Mouse (Mus musculus): ENCODE measurements at regions not wholly inside any gene's neighbourhood (a gene's known extent, or its start where the extent isn't known, plus 50 kb on each side); places are given as distances from the start of the nearest gene placed in this dataset.
A peak's percentile ranks its signal among the peaks of the same experiment; 100 is the strongest.

GRCm38 (mm10) chr15:63648142-63648989 lies 196.6 kb downstream of the Gsdmc2 start:
- H3K27ac ChIP-seq (replicated peaks; ENCODE audit: insufficient read depth, low read depth, low read length), result no peak overlapping the region
- no peak overlapping the region for H3K4me3 ChIP-seq (ENCODE audit: insufficient read depth, low read depth, low read length)
- no peak for DNase-seq (ENCODE audit: extremely low read depth, low read depth, low spot score)
- H3K9ac ChIP-seq (ENCODE audit: low read depth, low read length), result no peak overlapping the region
- no peaks in the 10 kb centered on the region for H3K79me2 ChIP-seq (ENCODE audit: control insufficient read depth, insufficient read depth, low read length)
- no peaks in the 10 kb centered on the region for H3K36me3 ChIP-seq (ENCODE audit: control insufficient read depth, insufficient read depth, low read length)
- H3K27me3 ChIP-seq (ENCODE audit: control insufficient read depth, insufficient read depth, low read length), result no peaks in the 10 kb centered on the region
- whole genome bisulfite sequencing, result 81% methylated on average over 12 of the region's 12 CpGs
- TF ChIP-seq POLR2A (IDR thresholded peaks at IDR 0.05; ENCODE audit: extremely low read depth, insufficient read depth, low read length) (no peak), CTCF (IDR thresholded peaks at IDR 0.05; ENCODE audit: low read depth, low read length) (no peak)
- 0 out of 2 replicates have a peak, but pooled peaks cover 2% of the 10 kb centered on the region for H3K4me1 ChIP-seq (ENCODE audit: control insufficient read depth, insufficient read depth, low read length)

- no peaks in the 10 kb centered on the region for H3K27me3 ChIP-seq (ENCODE audit: control insufficient read depth, insufficient read depth, low read length)
- H3K4me3 ChIP-seq (ENCODE audit: insufficient read depth, low read depth, low read length), result no peak overlapping the region
- TF ChIP-seq POLR2A (IDR thresholded peaks at IDR 0.05; ENCODE audit: extremely low read depth, insufficient read depth, low read length) (no peak), CTCF (IDR thresholded peaks at IDR 0.05; ENCODE audit: low read depth, low read length) (no peak)
- DNase-seq (ENCODE audit: extremely low read depth, low read depth, low spot score), result no peak
- H3K79me2 ChIP-seq (ENCODE audit: control insufficient read depth, insufficient read depth, low read length), result no peaks in the 10 kb centered on the region
- H3K36me3 ChIP-seq (ENCODE audit: control insufficient read depth, insufficient read depth, low read length), result no peaks in the 10 kb centered on the region
- H3K27ac ChIP-seq (replicated peaks; ENCODE audit: insufficient read depth, low read depth, low read length), result no peak overlapping the region
- H3K4me1 ChIP-seq (ENCODE audit: control insufficient read depth, insufficient read depth, low read length), result no peaks in the 10 kb centered on the region
- no peak overlapping the region for H3K9ac ChIP-seq (ENCODE audit: low read depth, low read length)
Observed at GRCm38 (mm10) chr15:63624814-63625213, 220.2 kb downstream of the Gsdmc2 start.

GRCm38 (mm10) chr15:63624249-63624648 lies 220.7 kb downstream of the Gsdmc2 start:
- no peak overlapping the region for H3K4me3 ChIP-seq (ENCODE audit: insufficient read depth, low read depth, low read length)
- WGBS, result 85% methylated on average over 2 of the region's 2 CpGs
- TF ChIP-seq POLR2A (IDR thresholded peaks at IDR 0.05; ENCODE audit: extremely low read depth, insufficient read depth, low read length), result no peak
- no peak for TF ChIP-seq CTCF (IDR thresholded peaks at IDR 0.05; ENCODE audit: low read depth, low read length)
- H3K27ac ChIP-seq (replicated peaks; ENCODE audit: insufficient read depth, low read depth, low read length), result no peak overlapping the region
- DNase-seq (ENCODE audit: extremely low read depth, low read depth, low spot score), result no peak
- H3K9ac ChIP-seq (ENCODE audit: low read depth, low read length), result no peak overlapping the region
- H3K79me2 ChIP-seq (ENCODE audit: control insufficient read depth, insufficient read depth, low read length), result no peaks in the 10 kb centered on the region
- H3K36me3 ChIP-seq (ENCODE audit: control insufficient read depth, insufficient read depth, low read length), result no peaks in the 10 kb centered on the region
- no peaks in the 10 kb centered on the region for H3K4me1 ChIP-seq (ENCODE audit: control insufficient read depth, insufficient read depth, low read length)
- no peaks in the 10 kb centered on the region for H3K27me3 ChIP-seq (ENCODE audit: control insufficient read depth, insufficient read depth, low read length)

GRCm38 (mm10) chr15:63616506-63617208 lies 228.3 kb downstream of the Gsdmc2 start:
- H3K27me3 ChIP-seq (ENCODE audit: control insufficient read depth, insufficient read depth, low read length), result no peaks in the 10 kb centered on the region
- TF ChIP-seq POLR2A (IDR thresholded peaks at IDR 0.05; ENCODE audit: extremely low read depth, insufficient read depth, low read length) (no peak), CTCF (IDR thresholded peaks at IDR 0.05; ENCODE audit: low read depth, low read length) (no peak)
- no peak overlapping the region for H3K4me3 ChIP-seq (ENCODE audit: insufficient read depth, low read depth, low read length)
- DNase-seq (ENCODE audit: extremely low read depth, low read depth, low spot score), result peak; percentile 35
- 55% methylated on average over 8 of the region's 8 CpGs for WGBS
- H3K9ac ChIP-seq (ENCODE audit: low read depth, low read length), result no peak overlapping the region
- no peaks in the 10 kb centered on the region; the same call in 1 of the 2 replicates for H3K4me1 ChIP-seq (ENCODE audit: control insufficient read depth, insufficient read depth, low read length)
- no peaks in the 10 kb centered on the region for H3K36me3 ChIP-seq (ENCODE audit: control insufficient read depth, insufficient read depth, low read length)
- no peaks in the 10 kb centered on the region for H3K79me2 ChIP-seq (ENCODE audit: control insufficient read depth, insufficient read depth, low read length)
- H3K27ac ChIP-seq (replicated peaks; ENCODE audit: insufficient read depth, low read depth, low read length), result no peak overlapping the region

GRCm38 (mm10) chr15:63614191-63614590 lies 230.8 kb downstream of the Gsdmc2 start:
- Histone ChIP-seq H3K27ac (replicated peaks; ENCODE audit: insufficient read depth, low read depth, low read length) (no peak overlapping the region), H3K79me2 (ENCODE audit: control insufficient read depth, insufficient read depth, low read length) (no peaks in the 10 kb centered on the region), H3K4me1 (ENCODE audit: control insufficient read depth, insufficient read depth, low read length) (no peaks in the 10 kb centered on the region; the same call in 1 of the 2 replicates), H3K27me3 (ENCODE audit: control insufficient read depth, insufficient read depth, low read length) (no peaks in the 10 kb centered on the region), H3K9ac (ENCODE audit: low read depth, low read length) (no peak overlapping the region), H3K4me3 (ENCODE audit: insufficient read depth, low read depth, low read length) (no peak overlapping the region), H3K36me3 (ENCODE audit: control insufficient read depth, insufficient read depth, low read length) (no peaks in the 10 kb centered on the region)
- DNase-seq (ENCODE audit: extremely low read depth, low read depth, low spot score), result no peak
- TF ChIP-seq POLR2A (IDR thresholded peaks at IDR 0.05; ENCODE audit: extremely low read depth, insufficient read depth, low read length) (no peak), CTCF (IDR thresholded peaks at IDR 0.05; ENCODE audit: low read depth, low read length) (no peak)
- WGBS, result 83% methylated on average over 2 of the region's 2 CpGs
